Mouse (Mus musculus): ENCODE results near the gene Ppp1r9a.

DNA sequence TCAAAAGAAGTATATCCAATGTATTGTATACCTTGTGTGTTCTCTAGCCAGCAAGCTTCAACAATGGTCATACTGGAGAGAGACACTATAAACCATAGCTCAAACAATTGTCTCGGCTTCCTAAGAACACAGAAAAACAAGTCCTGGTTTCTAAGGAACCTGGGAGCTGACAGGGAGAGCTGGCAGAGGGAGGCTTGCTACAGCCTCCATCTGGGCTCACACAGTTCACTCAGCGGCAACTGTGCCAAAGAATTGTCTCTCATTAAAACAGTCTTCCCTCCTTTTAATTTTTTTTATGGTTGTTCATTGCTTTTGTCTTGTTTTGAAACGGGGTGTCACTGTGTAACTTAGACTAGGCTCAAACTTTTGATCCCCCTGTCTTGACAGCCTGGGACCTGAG lies 217.5 kb downstream of the Ppp1r9a start:
- TF ChIP-seq POLR2A (IDR thresholded peaks at IDR 0.05; ENCODE audit: low read depth, low read length) = no peak
- no peak for TF ChIP-seq BHLHE40 (IDR thresholded peaks at IDR 0.05; ENCODE audit: low read depth, low read length)
- TF ChIP-seq CTCF (conservative IDR thresholded peaks at IDR 0.05 in 1 of 2, IDR thresholded peaks at IDR 0.05 in 1 of 2; ENCODE audit: low read depth in 2 of 2, low read length in 2 of 2) = no peak
- TF ChIP-seq MAFK (IDR thresholded peaks at IDR 0.05; ENCODE audit: insufficient replicate concordance, low read length) = no peak
- TF ChIP-seq JUN (IDR thresholded peaks at IDR 0.05; ENCODE audit: insufficient read depth, low read depth, low read length) = no peak
- TF ChIP-seq GABPA (IDR thresholded peaks at IDR 0.05; ENCODE audit: insufficient replicate concordance, low read depth, low read length) = no peak
- TF ChIP-seq POLR2AphosphoS2 (IDR thresholded peaks at IDR 0.05; ENCODE audit: low read depth, low read length) = no peak
- no peak for TF ChIP-seq E2F4 (IDR thresholded peaks at IDR 0.05; ENCODE audit: insufficient replicate concordance, low read depth, low read length)
- no peak for TF ChIP-seq ZC3H11A (IDR thresholded peaks at IDR 0.05; ENCODE audit: low read depth, low read length)
- TF ChIP-seq CHD1 (IDR thresholded peaks at IDR 0.05; ENCODE audit: low read depth, low read length) = no peak
- no peak for TF ChIP-seq SIN3A (IDR thresholded peaks at IDR 0.05; ENCODE audit: low read length)

Data from CH12.LX (cell line).